Mouse (Mus musculus) fibroblast of lung, adult 2 months (primary cell): ENCODE results near the gene Gm11077.

Source experiments
- DNase-seq: peaks from one replicate; pipeline ENCODE4 v3.0.0-alpha.2; 2011; ENCODE audit warnings: low read depth

Gm11077 gene

DNA sequence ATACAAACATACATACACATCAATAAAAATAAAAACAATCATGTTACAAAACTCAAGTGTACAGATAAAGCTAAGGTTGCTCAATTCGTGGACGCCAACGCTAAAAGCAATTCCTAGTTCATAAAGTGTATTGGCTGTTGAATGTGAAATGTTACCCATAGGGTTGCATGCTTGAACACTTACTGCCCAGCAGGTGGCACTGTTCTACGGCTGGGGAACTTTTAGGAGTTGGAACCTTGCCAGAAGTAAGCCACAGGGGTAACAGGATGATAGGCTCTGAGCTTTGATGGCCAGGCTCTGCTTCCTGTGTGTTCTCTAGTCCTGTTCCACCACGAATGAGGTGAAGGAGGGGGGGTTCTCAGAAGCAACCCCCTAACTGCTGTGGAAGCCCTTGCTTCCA, at the start of gene Gm11077:
Gene Gm11077, plus strand, starts transcription at position 13 of the 400 bp plus-strand sequence.
- no peak for DNase-seq

DNA sequence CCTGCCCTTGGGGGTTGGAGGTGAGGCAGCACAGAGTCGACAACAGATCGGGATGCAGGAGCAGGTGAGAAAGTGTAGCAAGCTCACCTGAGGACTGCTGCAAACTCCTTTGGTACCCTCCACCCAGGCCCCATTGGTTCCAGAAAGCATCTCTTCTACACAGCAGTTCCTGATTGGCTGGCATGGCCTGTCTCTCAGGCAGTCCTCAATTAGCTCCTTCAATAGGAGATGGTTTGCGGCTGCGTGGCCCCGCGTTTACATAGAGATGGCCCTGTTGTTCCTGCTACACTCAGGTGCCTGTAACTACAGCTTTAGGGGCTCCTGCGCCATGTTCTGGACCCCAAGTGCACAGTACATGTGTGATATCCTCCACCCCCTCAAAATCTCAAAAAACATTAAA, 48.4 kb upstream of the Gm11077 start:
- no peak for DNase-seq

DNA sequence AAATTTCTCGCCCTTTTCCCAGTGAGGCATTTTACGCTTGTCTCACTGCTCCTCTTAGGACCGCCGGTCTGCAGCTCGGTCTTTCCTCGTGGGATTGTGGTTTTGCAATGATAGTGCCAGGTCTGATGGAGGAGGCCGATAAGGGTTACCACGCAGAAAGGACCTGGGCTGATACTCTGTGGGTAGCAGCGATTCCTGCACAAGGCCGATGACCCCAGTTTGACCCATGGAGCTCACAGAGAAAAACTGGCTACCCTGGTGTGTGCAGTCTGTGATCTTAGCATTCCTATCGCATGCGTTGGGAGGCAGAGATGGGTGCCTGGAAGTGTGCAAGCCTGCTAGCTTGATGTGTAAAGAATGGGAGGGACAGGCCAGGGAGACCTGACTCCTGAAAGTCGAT, 46.3 kb upstream of the Gm11077 start:
- DNase-seq: no peak

DNA sequence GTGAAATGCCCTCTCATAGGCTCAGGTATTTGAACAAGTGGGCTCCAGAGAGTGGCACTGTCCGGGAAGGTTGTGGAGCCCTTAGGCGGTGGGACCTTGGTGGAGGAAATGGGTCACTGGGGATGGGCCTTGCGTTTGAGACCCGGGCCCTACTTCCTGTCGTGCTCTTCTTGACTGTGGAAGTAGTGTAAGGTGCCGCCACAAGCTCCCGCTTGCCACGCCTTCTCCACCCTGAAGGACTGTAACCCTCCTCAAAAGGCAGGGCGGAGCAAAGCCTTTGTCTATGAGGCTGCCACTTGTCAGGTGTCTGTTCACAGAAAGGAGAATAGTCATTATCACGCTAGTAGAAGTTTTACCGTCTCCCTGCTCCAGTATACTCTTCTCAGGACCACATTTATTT, 44.7 kb upstream of the Gm11077 start:
- DNase-seq: no peak

DNA sequence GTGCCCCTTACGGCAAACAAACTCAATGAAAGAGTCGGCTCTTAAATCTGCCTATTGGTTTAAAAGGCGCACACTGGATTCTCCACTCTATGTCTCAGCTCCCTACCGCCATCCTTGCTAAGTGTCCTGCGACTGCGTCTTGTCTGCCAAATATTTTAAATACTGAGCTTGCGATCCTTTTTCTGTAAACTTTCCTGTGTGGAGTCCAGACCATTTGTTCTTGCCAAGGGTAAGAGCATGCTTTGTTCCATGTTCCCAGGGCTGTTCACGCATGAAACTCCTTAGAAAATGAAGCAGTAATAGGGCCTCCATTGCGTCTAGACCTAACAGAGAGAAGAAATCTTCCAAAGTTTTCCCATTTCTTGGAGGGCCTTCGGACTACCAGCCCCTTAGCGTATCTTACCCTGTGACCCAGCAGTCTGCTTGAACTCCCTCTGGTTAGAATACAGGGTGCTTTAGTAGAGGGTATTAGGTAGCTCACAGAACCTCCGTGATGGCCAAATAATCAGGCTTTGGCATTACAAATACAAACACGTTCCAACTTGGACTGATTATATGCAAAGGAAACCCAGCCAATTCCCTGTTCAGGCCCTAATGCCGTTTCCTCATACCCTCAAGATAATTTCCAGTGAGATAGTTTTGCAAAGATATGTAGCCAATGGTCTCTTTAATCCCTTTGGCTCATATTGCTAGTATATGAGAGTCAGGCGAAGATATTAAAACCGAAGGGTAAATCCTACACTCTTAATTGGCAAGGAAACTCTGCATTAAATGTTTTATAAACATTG, 39.3 kb upstream of the Gm11077 start:
- DNase-seq: no peak

DNA sequence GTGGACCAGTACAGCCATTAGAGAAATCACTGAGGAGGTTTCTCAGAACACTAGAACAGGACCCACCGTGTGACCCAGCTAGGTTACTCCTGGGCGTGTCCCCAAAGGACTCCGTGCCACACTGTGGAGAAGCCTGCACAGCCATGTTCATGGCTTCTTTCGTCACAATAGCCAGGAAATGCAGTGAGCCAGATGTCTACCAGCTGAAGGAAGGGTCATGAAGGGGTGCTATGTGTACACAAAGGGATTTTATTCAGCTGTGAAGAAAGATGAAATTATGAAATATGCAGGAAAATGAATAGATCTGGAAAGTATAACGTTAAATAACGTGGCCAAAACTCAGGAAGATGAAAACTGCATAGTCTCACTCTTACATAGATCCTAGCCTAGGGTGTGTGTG, 36.9 kb upstream of the Gm11077 start:
- DNase-seq: no peak

DNA sequence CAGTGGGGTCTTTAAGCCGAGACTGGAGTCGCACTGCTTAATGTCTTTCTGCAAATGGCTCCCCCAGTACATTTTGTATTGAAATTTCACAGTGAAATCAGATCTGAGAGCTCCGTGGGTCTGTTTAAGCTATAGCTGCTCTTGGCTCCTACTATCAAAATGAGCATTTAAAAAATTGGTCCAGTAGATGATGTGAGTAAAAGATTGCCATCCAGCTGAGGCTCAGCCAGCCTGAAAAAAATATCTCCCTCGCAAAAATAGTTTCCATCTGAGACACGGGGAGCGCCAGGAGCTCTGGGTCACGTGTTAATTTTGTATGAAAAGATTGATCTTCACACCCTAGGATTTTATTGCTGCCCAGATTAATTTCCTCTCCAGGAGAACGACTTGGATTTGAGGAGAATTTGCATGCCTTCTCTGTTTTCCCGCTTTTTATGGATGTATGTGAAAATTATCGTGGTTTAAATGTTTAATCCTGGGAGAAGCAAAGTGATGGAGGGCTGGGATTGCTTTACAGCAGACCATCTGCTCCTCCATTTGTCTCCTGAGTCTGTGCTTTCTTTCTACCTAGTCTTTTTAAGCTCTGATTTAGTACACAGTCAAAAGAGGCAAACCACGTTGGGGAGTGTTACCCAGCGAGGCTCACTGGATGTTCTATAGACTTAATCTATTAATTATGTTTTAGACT, 32.7 kb upstream of the Gm11077 start:
- DNase-seq: no peak

DNA sequence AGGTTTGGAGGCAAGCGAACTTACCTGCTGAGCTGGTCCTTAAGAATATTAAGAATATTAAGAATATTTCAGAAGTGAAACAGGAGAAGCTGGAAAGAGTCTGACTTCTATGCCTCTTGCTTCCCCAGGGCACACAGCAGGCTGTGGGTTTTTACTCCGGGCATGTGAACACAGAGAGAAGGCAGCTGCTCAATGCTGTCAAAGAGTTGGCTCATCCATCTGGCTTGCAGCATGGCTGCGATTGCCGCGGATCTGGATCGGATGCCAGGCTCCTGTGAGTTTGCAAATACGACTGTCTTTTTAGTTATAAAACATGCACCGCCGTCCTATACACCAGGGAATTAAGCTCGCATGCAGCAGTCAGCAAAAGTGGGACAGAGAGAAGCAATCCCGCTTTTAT, 31.1 kb upstream of the Gm11077 start:
- DNase-seq: no peak

DNA sequence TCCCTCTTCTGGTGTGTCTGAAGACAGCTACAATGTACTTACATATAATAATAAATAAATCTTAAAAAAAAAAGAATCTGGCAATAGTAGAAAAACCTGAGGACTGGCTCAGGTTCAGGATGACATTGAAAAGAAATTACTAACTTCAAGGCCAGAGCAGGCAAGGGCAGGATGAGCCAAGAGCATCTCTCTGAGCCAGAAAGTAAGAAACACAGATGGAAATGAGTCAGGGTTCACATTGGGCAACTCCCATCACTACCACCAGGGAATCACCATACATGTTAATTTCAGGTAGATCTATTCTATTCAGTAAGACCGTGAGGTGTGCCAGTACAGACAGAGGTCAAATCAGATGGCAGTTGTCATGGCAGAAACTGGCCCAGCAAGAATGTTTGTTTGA, 30.5 kb upstream of the Gm11077 start:
- no peak for DNase-seq

DNA sequence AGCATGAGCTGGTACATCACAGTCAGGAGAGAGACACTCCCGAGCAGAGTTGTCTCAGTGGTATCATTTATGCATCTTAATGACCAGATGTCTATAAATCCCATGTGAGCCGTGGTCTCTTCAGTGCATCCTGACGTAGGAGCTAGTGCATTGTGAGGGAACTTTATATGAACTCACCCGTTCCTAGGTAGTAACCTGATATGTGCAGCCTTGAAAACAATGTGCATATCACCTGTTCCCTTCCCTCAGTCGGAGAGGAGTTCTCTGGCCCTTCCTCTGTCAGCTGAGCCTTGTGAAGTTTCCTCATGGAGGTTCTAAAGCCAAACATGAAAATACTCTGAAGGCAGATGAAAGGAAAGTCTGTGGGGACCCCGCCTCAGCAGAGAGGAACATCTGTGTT, 27.8 kb upstream of the Gm11077 start:
- DNase-seq: no peak

DNA sequence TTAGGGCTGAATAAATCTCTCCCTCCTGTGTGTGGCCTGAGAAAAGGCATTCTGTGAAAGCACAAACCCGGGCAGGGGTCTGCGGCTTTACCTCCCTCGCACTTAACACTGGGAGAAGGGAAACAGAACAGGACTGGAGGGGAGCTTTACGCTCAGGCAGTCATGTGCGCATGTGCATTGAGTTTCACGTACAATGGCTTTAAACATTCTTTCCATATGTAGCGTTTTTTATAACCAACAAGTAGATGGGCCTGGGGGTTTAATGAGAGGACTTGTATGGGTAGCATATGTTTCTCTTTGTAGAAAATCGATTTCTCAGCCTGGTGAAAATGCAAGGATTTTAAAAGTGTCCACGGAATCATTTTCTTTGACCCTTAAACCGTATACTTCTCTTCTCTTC, 24.0 kb upstream of the Gm11077 start:
- DNase-seq: no peak

DNA sequence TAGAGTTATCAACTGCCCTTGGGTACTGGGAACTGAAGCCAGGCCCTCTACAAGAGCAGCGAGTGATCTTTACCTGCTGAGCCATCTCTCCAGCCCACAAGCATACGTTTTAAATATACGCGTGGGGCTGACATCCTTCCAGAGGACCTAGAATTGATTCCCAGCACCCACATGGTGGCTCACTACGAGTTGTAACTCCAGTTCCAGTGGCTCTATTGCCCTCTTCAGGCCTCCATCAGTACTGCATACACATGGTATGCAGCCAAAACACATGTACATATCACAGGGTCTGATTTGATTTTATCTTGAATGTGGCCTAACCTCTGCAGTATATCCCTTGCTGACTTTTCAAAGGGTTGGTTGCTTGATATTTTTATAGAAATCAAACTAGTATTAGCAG, 23.0 kb upstream of the Gm11077 start:
- DNase-seq: no peak

DNA sequence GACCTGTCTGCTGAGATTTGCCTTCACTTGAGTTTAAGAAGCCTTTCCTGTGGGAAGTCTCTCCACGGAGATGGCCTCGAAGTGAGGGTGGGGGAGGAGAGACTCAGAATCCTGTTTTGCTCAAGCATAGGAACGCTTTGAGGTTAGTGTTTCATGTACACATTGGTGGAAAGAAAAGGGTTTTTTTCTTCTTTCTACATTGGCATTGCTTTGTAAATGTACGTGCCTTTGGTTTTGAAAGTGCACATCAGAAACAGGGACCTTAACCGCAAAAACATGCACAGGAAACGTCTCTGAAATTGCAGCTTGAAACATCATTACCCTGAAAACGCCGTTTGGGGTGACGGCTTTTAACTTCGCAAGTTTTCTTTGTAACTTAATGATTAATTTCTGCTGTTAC, 21.0 kb upstream of the Gm11077 start:
- no peak for DNase-seq

DNA sequence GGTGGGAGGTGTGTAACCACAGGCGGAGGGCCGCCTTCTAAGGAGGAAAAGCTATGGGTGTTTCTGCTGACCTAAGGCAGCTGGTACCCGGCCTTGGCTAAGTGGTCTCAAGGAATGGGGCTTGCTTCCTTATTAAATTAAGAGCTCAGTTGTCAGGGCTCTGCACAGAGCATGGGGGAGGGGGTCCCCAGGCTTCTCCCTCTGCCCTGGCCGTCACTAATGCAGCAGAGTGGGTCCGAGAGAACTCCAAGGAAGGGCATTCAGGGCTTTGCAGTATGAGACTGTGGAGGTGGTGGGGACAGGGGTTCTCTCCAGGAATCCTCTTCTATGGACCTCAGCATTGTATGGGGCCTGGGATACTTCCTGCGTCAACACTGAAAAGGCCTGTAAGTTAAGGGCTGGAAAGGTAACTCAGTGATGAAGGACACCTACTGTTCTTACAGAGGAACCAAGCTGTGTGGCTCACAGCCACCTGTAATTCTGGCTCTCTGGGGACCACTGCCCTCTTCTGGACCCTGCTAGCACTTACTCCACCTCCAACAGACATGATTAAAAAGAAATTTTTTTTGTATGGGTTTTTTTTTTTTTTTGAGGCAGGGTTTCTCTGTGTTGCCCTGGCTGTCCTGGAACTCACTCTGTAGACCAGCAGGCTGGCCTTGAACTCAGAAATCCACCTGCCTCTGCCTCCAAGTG, 19.5 kb upstream of the Gm11077 start:
- DNase-seq: no peak

DNA sequence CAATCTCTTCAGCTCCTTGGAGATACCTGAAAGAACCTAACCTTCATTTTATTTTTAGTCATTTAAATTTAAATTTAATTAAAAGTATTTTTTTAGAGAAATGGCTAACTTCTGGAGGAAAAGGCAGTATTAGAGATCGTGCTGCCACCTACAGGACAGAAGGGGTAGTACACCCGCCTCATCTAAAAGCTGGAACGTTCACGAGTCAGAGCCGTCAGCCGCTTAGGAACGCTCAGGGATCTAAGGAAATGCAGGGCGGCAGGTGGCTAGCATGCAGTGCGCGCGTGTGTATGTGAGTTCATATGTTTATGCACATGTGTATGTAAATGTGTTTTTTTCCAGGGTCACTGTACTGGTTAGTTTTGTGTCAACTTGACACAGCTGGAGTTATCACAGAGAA, 16.3 kb upstream of the Gm11077 start:
- DNase-seq: no peak

DNA sequence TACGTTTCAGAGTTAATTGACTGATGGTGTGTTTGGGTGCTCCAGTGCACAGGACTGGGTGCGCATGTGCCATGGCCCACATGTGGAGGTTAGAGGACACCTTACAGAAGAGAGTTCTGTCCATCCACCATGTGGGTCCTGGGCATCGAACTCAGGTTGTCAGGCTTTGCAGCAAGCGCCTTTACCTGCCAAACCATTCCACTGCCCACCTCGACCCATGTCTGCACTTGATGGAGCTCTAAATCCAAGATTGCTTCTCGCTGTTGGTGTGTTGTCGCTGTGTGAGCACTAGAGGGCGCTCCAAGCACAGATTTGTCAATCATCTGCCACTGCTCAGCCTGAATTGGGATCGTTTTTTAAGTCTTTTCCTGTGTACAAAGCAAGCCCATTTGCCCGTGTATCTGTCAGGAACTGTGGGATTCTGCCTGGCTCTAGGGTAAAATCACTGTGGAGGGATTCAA, 14.1 kb upstream of the Gm11077 start:
- DNase-seq: no peak

DNA sequence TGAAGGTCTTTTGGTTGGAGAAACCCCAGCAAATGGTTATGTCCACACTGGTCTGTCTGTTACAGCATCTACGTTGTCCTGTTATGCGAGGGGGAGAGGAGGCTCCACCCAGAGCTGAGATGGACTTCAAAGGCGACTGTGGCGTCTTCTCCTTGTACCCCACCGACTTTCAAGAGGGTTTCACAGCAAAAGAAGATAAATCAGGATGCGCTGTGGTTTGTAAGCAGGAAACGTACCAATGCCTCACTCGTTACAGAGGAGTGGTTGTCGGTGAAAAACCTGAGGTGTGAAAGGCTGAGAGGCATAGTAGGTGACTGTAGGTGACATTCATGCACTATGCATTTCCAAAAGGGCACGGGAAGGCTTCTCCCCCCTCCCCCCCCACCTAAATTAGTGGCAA, 7.0 kb upstream of the Gm11077 start:
- no peak for DNase-seq

DNA sequence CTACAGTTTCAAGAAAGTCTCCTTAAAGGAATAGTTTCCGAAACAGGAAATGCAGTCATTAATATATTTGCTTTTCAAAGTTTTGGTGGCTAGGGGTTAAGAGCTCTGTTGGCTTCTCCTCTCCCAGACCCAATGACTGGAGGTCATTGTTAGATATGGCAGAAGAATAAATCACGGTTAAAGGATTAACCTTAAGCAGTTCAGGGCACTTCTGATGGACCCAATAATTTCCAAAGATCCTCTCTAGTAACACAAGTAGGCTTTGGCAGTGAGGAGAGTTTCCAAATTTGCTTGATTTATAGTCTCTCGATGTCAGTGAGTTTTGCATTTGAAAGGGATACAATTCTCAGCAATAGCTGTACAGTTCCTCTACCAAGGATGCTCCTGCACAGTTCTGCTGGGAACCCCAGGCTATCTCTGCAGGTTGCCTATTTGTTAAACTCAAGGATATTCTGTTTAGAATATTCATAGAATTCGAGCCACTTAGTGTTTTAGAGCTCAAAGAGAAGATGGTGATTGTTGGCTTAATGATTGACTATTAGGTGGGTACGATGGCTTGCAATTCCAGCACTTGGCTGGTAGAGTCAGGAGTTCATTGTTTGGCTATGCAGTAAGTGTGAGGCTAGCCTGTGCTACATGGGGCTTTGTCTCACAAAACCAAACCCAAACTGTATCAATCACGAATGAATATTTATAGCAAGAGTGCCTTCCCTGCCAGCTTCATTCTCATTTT, 1.8 kb downstream of the Gm11077 start:
- DNase-seq: no peak

DNA sequence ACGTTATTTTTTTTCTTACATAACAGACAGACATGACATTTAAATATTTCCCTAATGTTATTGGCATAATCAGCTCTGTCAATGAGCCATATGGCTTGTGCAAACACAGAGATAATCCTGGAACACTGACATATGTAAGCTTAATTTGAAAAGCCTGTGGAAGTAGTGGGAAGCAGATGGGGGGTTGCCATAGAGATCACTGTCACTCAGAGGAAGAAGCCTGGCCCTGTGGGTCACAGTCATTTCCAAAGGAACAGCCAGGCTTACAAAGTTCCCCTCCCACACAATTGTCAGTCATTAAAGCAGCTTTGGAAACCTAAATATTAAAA, 2.3 kb downstream of the Gm11077 start:
- DNase-seq: no peak

DNA sequence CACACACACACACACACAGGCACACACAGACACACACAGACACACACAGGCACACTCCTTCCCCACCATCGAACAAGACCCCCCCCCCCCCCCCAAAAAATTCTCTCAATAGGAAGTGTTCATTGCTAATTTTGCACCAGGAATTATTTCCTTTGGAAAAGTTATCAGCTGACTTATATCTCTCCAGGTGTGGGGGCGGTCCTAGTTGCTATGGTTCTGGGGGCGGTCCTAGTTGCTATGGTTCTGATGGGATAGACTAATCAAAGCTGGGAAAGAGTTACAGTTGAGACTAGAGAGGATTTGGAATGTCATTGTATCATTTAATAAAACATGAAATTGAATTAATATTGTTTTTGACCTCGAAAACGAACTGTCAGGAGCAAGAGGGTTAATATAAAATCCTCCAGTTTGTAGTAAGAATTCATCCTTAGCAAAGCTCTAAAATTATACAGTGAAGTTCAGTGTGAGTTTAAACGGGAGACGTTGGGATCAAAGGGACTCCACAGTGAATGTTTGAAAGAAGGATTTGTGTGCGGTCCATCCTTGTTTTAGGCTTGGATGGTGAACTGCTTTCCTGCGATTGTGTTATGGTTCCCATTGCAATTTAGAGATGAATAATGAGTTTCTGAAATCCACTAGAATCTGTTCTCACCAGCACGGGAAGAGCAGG, 4.0 kb downstream of the Gm11077 start:
- DNase-seq: no peak

DNA sequence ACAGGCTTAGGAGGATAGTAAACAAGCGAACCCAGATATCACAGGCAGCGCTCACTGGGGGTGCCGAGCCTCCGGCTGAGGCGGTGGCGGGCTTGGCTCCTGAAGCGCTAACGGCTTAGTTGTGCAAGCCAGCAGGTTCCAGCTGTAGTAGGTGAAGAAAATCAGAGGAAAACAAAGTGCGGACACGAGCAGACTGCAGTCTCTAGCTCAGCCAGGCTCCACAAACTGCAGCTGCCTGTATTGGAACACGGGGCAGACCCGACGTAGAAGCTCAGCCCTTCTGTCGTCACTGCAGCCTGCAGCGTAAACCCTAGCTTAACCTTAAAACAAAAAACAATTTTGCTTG, 4.5 kb downstream of the Gm11077 start:
- DNase-seq: no peak

DNA sequence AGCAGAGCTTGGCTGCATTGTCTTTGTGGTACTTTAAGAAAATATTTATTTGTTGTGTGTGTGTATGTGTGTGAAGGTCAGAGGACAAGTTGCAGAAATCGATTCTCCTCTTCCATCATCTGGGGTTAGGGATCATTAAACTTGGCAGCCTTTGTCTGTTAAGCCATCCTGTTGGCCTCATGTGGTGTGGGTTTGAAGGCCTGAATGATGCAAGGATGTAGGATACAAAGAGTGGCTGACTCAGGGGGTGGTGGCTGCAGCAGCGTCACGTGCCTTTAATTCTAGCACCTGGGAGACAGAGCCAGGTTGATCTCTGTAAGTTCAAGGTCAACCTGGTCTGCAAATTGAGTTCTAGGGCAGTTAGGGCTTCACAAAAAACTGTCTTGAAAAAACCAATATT, 16.5 kb downstream of the Gm11077 start:
- no peak for DNase-seq
